Mouse (Mus musculus): Measurements from ENCODE around the gene Vmn2r85. TPM values are rescaled to one million over a fixed set of nuclear protein-coding genes. Genes with fewer than 3 reads are reported as not detected.
"Not testable (repeated sequence)": the region's sequence is repeated elsewhere in the genome, so short reads cannot be mapped to it uniquely, and the experiment has no call there.

The Vmn2r85 gene
- polyA plus RNA-seq, 1 experiment from 2014 or later: not detected

- DNase-seq (ENCODE audit: low spot score); H3K9ac ChIP-seq (ENCODE audit: low read length); H3K4me1 ChIP-seq (replicated peaks; ENCODE audit: control insufficient read depth, insufficient read depth, low read length); H3K4me2 ChIP-seq (ENCODE audit: low read depth, low read length, severe bottlenecking); H3K9me3 ChIP-seq (ENCODE audit: control insufficient read depth, low read length); H3K27ac ChIP-seq (ENCODE audit: low read depth, low read length); H3K4me3 ChIP-seq (ENCODE audit: low read depth, low read length); H3K36me3 ChIP-seq (ENCODE audit: control insufficient read depth, insufficient read depth, low read length); H3K27me3 ChIP-seq (ENCODE audit: control insufficient read depth, insufficient read depth, low read length): not testable (repeated sequence)
- ATAC-seq (replicated peaks; ENCODE audit: low FRiP score): peak; percentile 72; the same call in 1 of the 2 replicates
- 85% methylated on average over 16 of the region's 35 CpGs for WGBS
These were observed 17.3 kb downstream of the Vmn2r85 start for GRCm38 (mm10) chr10:130412167-130412698.

DNA sequence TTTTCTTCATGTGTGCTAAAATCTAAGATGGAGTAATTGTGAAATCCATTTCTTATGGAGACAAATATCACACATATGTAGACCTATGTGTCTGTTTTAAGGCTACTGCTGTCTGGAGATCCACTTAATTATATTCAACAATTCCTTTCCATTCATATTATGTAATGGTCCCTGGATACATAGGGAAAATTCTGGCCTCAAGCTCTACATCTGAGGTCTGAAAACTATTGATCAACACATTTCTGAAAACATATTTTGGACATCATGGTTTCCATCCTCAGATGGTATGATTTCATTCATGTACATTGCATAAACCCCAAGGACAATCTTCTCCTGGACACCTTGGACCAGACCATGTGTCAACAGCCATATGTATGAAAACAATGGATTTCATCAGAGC, 35.3 kb downstream of the Vmn2r85 start, which contains the start of gene Vmn2r84:
Vmn2r84 (minus strand) TSS at position 101 of the 400 bp plus-strand sequence.
- ATAC-seq (replicated peaks; ENCODE audit: low FRiP score): no peak
- no peaks in the 10 kb centered on the region for H3K27me3 ChIP-seq (ENCODE audit: control insufficient read depth, insufficient read depth, low read length)
- H3K36me3 ChIP-seq (ENCODE audit: control insufficient read depth, insufficient read depth, low read length): no peaks in the 10 kb centered on the region
- no peaks in the 10 kb centered on the region for H3K9me3 ChIP-seq (ENCODE audit: control insufficient read depth, low read length)
- no peak within 1 kb of the TSS for H3K27ac ChIP-seq (ENCODE audit: low read depth, low read length)
- H3K4me1 ChIP-seq (replicated peaks; ENCODE audit: control insufficient read depth, insufficient read depth, low read length): no peaks in the 10 kb centered on the region
- no peak within 1 kb of the TSS for H3K4me2 ChIP-seq (ENCODE audit: low read depth, low read length, severe bottlenecking)
- DNase-seq (ENCODE audit: low spot score): no peak
- H3K4me3 ChIP-seq (ENCODE audit: low read depth, low read length): no peak within 1 kb of the TSS
- H3K9ac ChIP-seq (ENCODE audit: low read length): no peak within 1 kb of the TSS

GRCm38 (mm10) chr10:130375145-130375544, 54.4 kb downstream of the Vmn2r85 start:
- WGBS: 92% methylated on average over 2 of the region's 2 CpGs

GRCm38 (mm10) chr10:130372491-130373173, 56.9 kb downstream of the Vmn2r85 start:
- Histone ChIP-seq H3K27ac (ENCODE audit: low read depth, low read length) (no peak overlapping the region), H3K9ac (ENCODE audit: low read length) (no peak overlapping the region), H3K4me3 (ENCODE audit: low read depth, low read length) (no peak overlapping the region), H3K36me3 (ENCODE audit: control insufficient read depth, insufficient read depth, low read length) (no peaks in the 10 kb centered on the region), H3K4me1 (replicated peaks; ENCODE audit: control insufficient read depth, insufficient read depth, low read length) (no peaks in the 10 kb centered on the region), H3K27me3 (ENCODE audit: control insufficient read depth, insufficient read depth, low read length) (no peaks in the 10 kb centered on the region), H3K4me2 (ENCODE audit: low read depth, low read length, severe bottlenecking) (no peak overlapping the region), H3K9me3 (ENCODE audit: control insufficient read depth, low read length) (no peaks in the 10 kb centered on the region)
- 89% methylated on average over 2 of the region's 2 CpGs for WGBS
- DNase-seq (ENCODE audit: low spot score) (no peak), ATAC-seq (replicated peaks; ENCODE audit: low FRiP score) (no peak)

More at GRCm38 (mm10) chr10:130375145-130375544, 54.4 kb downstream of the Vmn2r85 start:
- DNase-seq (ENCODE audit: low spot score) (no peak), ATAC-seq (replicated peaks; ENCODE audit: low FRiP score) (no peak)
- Histone ChIP-seq H3K27me3 (ENCODE audit: control insufficient read depth, insufficient read depth, low read length) (no peaks in the 10 kb centered on the region), H3K4me1 (replicated peaks; ENCODE audit: control insufficient read depth, insufficient read depth, low read length) (no peaks in the 10 kb centered on the region), H3K9me3 (ENCODE audit: control insufficient read depth, low read length) (no peaks in the 10 kb centered on the region), H3K4me3 (ENCODE audit: low read depth, low read length) (no peak overlapping the region), H3K27ac (ENCODE audit: low read depth, low read length) (no peak overlapping the region), H3K4me2 (ENCODE audit: low read depth, low read length, severe bottlenecking) (no peak overlapping the region), H3K9ac (ENCODE audit: low read length) (no peak overlapping the region), H3K36me3 (ENCODE audit: control insufficient read depth, insufficient read depth, low read length) (no peaks in the 10 kb centered on the region)

DNA sequence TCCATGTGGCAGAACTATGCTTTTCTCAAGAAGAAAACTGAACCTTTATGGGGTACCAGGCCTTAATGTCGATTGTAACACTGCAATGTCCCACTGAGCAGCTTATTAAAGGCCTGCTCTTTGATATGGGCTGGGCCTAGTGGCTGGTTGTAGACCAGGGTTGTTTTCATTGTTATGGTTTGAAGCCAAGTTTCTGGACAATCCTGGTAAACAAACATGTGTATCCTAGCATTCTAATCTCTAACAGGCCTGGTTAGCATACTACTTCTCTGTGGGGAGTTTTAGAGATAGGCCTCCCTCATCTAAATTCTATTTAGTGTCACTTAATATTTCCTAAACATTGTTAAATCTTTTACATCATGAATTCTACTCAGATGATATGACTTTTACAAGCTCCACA, 57.9 kb downstream of the Vmn2r85 start:
- DNase-seq (ENCODE audit: low spot score) (no peak), ATAC-seq (replicated peaks; ENCODE audit: low FRiP score) (no peak)
- no peak overlapping the region for H3K27ac ChIP-seq (ENCODE audit: low read depth, low read length)
- no peaks in the 10 kb centered on the region for H3K9me3 ChIP-seq (ENCODE audit: control insufficient read depth, low read length)
- 68% methylated on average over 1 of the region's 1 CpGs for WGBS
- no peaks in the 10 kb centered on the region for H3K4me1 ChIP-seq (replicated peaks; ENCODE audit: control insufficient read depth, insufficient read depth, low read length)
- no peak overlapping the region for H3K9ac ChIP-seq (ENCODE audit: low read length)
- H3K4me2 ChIP-seq (ENCODE audit: low read depth, low read length, severe bottlenecking): no peak overlapping the region
- H3K27me3 ChIP-seq (ENCODE audit: control insufficient read depth, insufficient read depth, low read length): no peaks in the 10 kb centered on the region
- no peak overlapping the region for H3K4me3 ChIP-seq (ENCODE audit: low read depth, low read length)
- no peaks in the 10 kb centered on the region for H3K36me3 ChIP-seq (ENCODE audit: control insufficient read depth, insufficient read depth, low read length)

- Histone ChIP-seq H3K36me3 (ENCODE audit: control insufficient read depth, insufficient read depth, low read length) (no peaks in the 10 kb centered on the region), H3K9ac (ENCODE audit: low read length) (no peak overlapping the region), H3K4me3 (ENCODE audit: low read depth, low read length) (no peak overlapping the region), H3K4me1 (replicated peaks; ENCODE audit: control insufficient read depth, insufficient read depth, low read length) (no peaks in the 10 kb centered on the region), H3K27ac (ENCODE audit: low read depth, low read length) (no peak overlapping the region), H3K9me3 (ENCODE audit: control insufficient read depth, low read length) (no peaks in the 10 kb centered on the region), H3K4me2 (ENCODE audit: low read depth, low read length, severe bottlenecking) (no peak overlapping the region), H3K27me3 (ENCODE audit: control insufficient read depth, insufficient read depth, low read length) (no peaks in the 10 kb centered on the region)
- ATAC-seq (replicated peaks; ENCODE audit: low FRiP score): no peak
- 91% methylated on average over 2 of the region's 2 CpGs for WGBS
- DNase-seq (ENCODE audit: low spot score): no peak
These were observed 59.4 kb downstream of the Vmn2r85 start for GRCm38 (mm10) chr10:130370005-130370682.

GRCm38 (mm10) chr10:130368384-130368783, 61.1 kb downstream of the Vmn2r85 start:
- no peak for ATAC-seq (replicated peaks; ENCODE audit: low FRiP score)

GRCm38 (mm10) chr10:130364766-130365165, 64.7 kb downstream of the Vmn2r85 start:
- Histone ChIP-seq H3K9ac (ENCODE audit: low read length) (no peak overlapping the region), H3K4me3 (ENCODE audit: low read depth, low read length) (no peak overlapping the region), H3K4me2 (ENCODE audit: low read depth, low read length, severe bottlenecking) (no peak overlapping the region), H3K36me3 (ENCODE audit: control insufficient read depth, insufficient read depth, low read length) (no peaks in the 10 kb centered on the region), H3K27me3 (ENCODE audit: control insufficient read depth, insufficient read depth, low read length) (no peaks in the 10 kb centered on the region), H3K4me1 (replicated peaks; ENCODE audit: control insufficient read depth, insufficient read depth, low read length) (no peaks in the 10 kb centered on the region), H3K9me3 (ENCODE audit: control insufficient read depth, low read length) (no peaks in the 10 kb centered on the region), H3K27ac (ENCODE audit: low read depth, low read length) (no peak overlapping the region)
- no peak for ATAC-seq (replicated peaks; ENCODE audit: low FRiP score)
- DNase-seq (ENCODE audit: low spot score): no peak

More at GRCm38 (mm10) chr10:130368384-130368783, 61.1 kb downstream of the Vmn2r85 start:
- H3K27ac ChIP-seq (ENCODE audit: low read depth, low read length): no peak overlapping the region
- H3K27me3 ChIP-seq (ENCODE audit: control insufficient read depth, insufficient read depth, low read length): no peaks in the 10 kb centered on the region
- H3K9me3 ChIP-seq (ENCODE audit: control insufficient read depth, low read length): no peaks in the 10 kb centered on the region
- H3K36me3 ChIP-seq (ENCODE audit: control insufficient read depth, insufficient read depth, low read length): no peaks in the 10 kb centered on the region
- H3K4me3 ChIP-seq (ENCODE audit: low read depth, low read length): no peak overlapping the region
- no peak overlapping the region for H3K4me2 ChIP-seq (ENCODE audit: low read depth, low read length, severe bottlenecking)
- no peaks in the 10 kb centered on the region for H3K4me1 ChIP-seq (replicated peaks; ENCODE audit: control insufficient read depth, insufficient read depth, low read length)
- no peak for DNase-seq (ENCODE audit: low spot score)
- no peak overlapping the region for H3K9ac ChIP-seq (ENCODE audit: low read length)

All from forebrain, embryonic 11.5 days (tissue).